Mouse (Mus musculus): ENCODE measurements around the gene Map3k6.

DNA sequence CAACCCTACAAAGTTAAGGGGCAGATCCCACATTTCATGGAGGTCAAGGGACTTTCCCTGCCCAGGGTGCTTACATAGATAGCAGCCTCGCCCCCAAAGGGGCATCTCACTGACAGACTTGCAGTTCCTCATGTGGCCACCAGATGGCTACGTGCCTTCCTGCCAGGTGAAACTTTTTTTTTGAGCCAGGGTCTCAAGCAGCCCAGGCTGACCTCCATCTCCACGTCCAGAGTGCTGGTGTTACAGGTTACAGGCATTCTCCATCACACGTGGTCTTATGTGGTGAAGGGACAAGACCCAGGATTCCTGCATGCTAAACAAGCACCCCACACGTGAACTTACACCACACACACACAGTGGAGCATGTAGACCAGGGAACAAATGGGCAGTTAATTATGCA, 23.0 kb upstream of the Map3k6 start:
- TF ChIP-seq CTCF (IDR thresholded peaks at IDR 0.05; ENCODE audit: extremely low read depth, insufficient read depth, insufficient read length, insufficient replicate concordance) (peak; percentile 75; the same call in 1 of the 2 replicates), POLR2A (IDR thresholded peaks at IDR 0.05; ENCODE audit: low read depth, low read length) (no peak)

All from spleen, adult 2 months (tissue).